Mouse (Mus musculus) C2C12 (cell line): ENCODE measurements around the gene Pafah2.

Experiments used
- CTCF ChIP-seq: IDR thresholded peaks from one replicate; pipeline ENCODE4 v1.5.1; 2011; ENCODE audit not compliant: control insufficient read depth, insufficient read depth, insufficient read length
- MAX ChIP-seq: IDR thresholded peaks from one replicate; pipeline ENCODE4 v1.6.1; 2011; ENCODE audit warnings: mild to moderate bottlenecking, control low read depth
- MYOG ChIP-seq: IDR thresholded peaks from one replicate; pipeline ENCODE4 v1.6.1; 2011; ENCODE audit not compliant: control insufficient read depth, insufficient read length; ENCODE audit errors: extremely low read depth
- USF1 ChIP-seq: IDR thresholded peaks from one replicate; pipeline ENCODE4 v1.6.1; 2011; ENCODE audit warnings: low read depth, mild to moderate bottlenecking, control low read depth, moderate library complexity

- TF ChIP-seq CTCF (no peak), USF1 (no peak), MYOG (no peak), MAX (no peak)
These were observed 55.4 kb downstream of the Pafah2 start for GRCm38 (mm10) chr4:134451484-134451883.
